Mouse (Mus musculus) heart, adult 2 months (tissue): ENCODE data around the gene Bmp7. TPM values are rescaled to one million over a fixed set of nuclear protein-coding genes. Genes with fewer than 3 reads are reported as not detected.
A peak's percentile ranks its signal among the peaks of the same experiment; 100 is the strongest.

Source experiments
- DNase-seq, 2 experiments: peaks; one replicate each; pipeline ENCODE4 v3.0.0; 2021
- H3K27ac ChIP-seq: fragments of 200-600 bp; 2 replicates; pipeline ENCODE4 v1.8.1; 2022
- H3K27me3 ChIP-seq: fragments of 200-500 bp; 2 replicates; pipeline ENCODE4 v1.6.1; 2012; ENCODE audit warnings: mild to moderate bottlenecking, low read length, inconsistent platforms, mixed read lengths; ENCODE audit not compliant: control insufficient read depth, insufficient read depth
- H3K36me3 ChIP-seq: fragments of 200-500 bp; 2 replicates; pipeline ENCODE4 v1.6.1; 2012; ENCODE audit warnings: low read length, inconsistent platforms; ENCODE audit not compliant: control insufficient read depth, insufficient read depth
- H3K4me1 ChIP-seq: fragments of 200-500 bp; 2 replicates; pipeline ENCODE4 v1.6.1; 2011; ENCODE audit warnings: low read length; ENCODE audit not compliant: control insufficient read depth, insufficient read depth
- H3K4me3 ChIP-seq: fragments of 200-600 bp; 2 replicates; pipeline ENCODE4 v1.8.1; 2022
- H3K79me2 ChIP-seq: fragments of 200-500 bp; replicated peaks from 2 replicates; pipeline ENCODE4 v1.6.1; 2012; ENCODE audit warnings: mild to moderate bottlenecking, inconsistent platforms, low read length, moderate library complexity, mixed read lengths; ENCODE audit not compliant: control insufficient read depth, insufficient read depth
- H3K9ac ChIP-seq: fragments of 200-500 bp; 2 replicates; pipeline ENCODE4 v1.6.1; 2012; ENCODE audit warnings: low read depth, mild to moderate bottlenecking, control low read depth, inconsistent platforms, low read length, mixed read lengths
- CTCF ChIP-seq: fragments of 200-600 bp; IDR thresholded peaks from 2 replicates; pipeline ENCODE4 v1.8.1; 2022; ENCODE audit warnings: antibody characterized with exemption, mild to moderate bottlenecking, moderate library complexity
- EP300 ChIP-seq: fragments of 200-500 bp; IDR thresholded peaks from 2 replicates; pipeline ENCODE4 v1.6.1; 2011; ENCODE audit warnings: low read depth, low read length, control low read depth; ENCODE audit not compliant: insufficient read depth
- POLR2A ChIP-seq: fragments of 200-500 bp; IDR thresholded peaks from 2 replicates; pipeline ENCODE4 v1.6.1; 2011; ENCODE audit warnings: mild to moderate bottlenecking, low read depth, low read length, control low read depth; ENCODE audit not compliant: insufficient read depth
- WGBS: fragments of 180-500 bp; shearing (Covaris S2); methylation state at CpG from one replicate; pipeline ENCODE4 v1.1.7; 2018; 5-methylcytosine and 5-hydroxymethylcytosine counted together
- intact Hi-C: fragments of 180-260 bp; cut with DNase I; formaldehyde crosslinking; loops from one replicate; pipeline ENCODE4 v1.15.1; 2025
- polyA plus RNA-seq: library from polyadenylated mRNA; depleted of rRNA; stranded (reverse); fragments of >200 nt; gene quantifications from 2 replicates; pipeline ENCODE4 v1.2.3, GENCODE M21; 2012
- total RNA-seq, 2 experiments: library from RNA; stranded (reverse); gene quantifications; 2 replicates each; pipeline ENCODE4 v1.2.3; 2021

Bmp7 gene
- total and polyA plus RNA-seq, 3 experiments: 0.86 to 2.1 (median 0.94) TPM

DNA sequence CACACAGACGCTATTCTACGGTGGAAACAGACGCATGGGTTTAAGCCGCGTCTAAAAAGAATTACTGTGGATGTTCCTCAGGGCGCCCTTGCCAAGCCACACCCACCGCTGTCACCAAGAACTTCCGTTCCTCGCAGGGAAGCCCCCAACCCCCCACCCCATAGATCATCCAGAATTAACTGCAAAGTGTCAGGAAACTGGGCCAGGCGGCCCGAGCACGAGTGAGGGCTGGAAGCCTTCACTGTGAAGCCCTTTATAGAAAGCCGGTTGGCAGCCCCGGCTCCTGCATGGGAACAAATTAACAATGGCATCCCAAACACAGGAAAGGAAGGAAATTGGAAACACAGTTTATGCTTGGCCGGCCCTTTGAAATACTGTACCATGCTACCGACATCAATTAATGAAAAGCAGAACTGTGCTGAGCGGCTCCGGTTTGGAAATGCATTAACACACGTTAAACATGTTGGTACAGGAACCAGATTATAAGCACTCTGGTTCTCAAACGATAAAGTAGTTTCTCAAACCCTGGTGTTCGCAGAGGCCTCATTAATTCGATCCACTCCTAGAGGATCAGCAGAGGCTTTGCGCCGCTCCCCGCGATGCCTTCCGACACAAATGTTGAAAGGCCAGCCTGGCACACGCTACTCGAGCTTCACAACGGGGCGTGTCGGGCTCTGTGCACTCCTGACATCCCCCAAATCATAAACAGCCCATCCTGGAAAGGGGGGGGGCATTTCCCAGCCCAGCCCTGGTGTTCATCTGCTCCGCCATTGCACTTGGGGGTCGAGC lies 6.3 kb downstream of the Bmp7 start:
- WGBS: 4% methylated on average over 34 of the region's 34 CpGs
- TF ChIP-seq POLR2A (no peak), CTCF (no peak), EP300 (no peak)
- DNase-seq: peak; percentile 31 to 33
- peaks cover 3% of the 10 kb centered on the region for H3K27me3 ChIP-seq
- intact Hi-C loops: no loop called here
- H3K9ac ChIP-seq: no peak overlapping the region
- no peaks in the 10 kb centered on the region for H3K79me2 ChIP-seq
- H3K4me3 ChIP-seq: peak overlapping the region; percentile 22; the same call in 1 of the 2 replicates
- H3K4me1 ChIP-seq: no peaks in the 10 kb centered on the region
- no peak overlapping the region for H3K27ac ChIP-seq
- no peaks in the 10 kb centered on the region for H3K36me3 ChIP-seq

DNA sequence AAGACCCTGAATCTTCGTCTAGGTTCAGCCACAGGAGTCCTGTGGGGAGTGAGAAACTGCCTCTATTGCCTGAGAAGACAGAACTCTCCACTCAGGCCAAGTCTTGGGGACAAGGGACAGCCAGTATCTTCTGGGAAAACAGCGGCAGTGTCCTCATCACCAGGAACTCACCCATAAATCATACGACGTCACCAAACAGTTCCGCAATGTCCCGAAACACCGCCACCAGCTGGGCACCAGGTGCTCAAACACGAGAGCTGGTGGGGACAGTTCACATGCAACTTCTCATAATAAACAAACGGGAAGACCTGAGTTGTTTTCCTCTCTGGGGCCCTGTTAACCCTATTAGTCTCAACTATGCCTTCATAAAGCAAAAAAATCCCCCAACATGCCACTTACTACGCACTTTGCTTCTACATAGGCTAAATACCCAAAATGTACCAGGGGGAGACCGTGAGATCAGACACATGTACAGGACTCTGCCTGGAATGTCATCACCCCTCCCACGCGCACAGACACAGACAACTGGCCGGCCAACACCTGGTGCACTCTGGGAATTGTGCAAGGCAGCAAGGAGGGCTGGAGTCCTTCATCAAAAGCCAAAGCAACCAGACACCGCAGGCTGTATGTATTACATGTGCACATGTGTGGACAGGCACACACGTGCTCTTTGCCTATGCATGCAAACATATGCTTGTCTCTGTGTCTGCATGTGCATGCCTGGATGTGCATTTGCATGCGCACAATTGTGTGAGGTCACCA lies 8.8 kb downstream of the Bmp7 start:
- Histone ChIP-seq H3K79me2 (no peaks in the 10 kb centered on the region), H3K9ac (no peak overlapping the region), H3K27ac (no peak overlapping the region), H3K4me1 (no peaks in the 10 kb centered on the region), H3K4me3 (no peak overlapping the region), H3K36me3 (no peaks in the 10 kb centered on the region), H3K27me3 (peaks cover 3% of the 10 kb centered on the region)
- TF ChIP-seq POLR2A: no peak
- TF ChIP-seq CTCF: no peak
- TF ChIP-seq EP300: no peak
- 77% methylated on average over 17 of the region's 17 CpGs for WGBS
- no peak for DNase-seq
- intact Hi-C loops: no loop called here

DNA sequence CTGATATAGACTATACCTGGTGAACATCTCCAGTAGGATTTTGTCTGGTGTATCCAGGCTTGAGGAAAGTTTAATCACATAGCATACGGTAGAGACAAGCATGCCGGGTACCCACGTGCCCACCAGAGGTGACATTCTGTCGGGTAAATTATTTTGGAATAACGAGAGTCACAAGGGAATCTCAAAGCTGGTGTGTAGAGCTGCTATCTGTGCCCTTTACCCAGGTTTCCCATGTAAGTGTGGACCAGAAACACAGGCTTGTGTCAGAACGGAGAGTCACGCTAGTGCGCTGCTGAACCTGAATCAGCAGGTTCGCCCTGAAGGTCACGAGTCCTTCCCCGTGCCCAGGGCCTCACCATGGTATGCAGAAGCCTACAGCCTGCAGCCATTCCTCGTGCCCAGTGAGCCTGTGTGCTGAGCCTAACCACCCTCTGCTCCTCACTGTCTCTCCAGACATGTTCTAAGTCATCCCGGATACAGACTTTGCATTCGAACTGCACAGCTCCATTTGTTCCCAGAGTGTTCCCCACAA lies 10.2 kb downstream of the Bmp7 start:
- DNase-seq: peak in 1 of 2 experiments; percentile 24
- H3K9ac ChIP-seq: no peak overlapping the region
- WGBS: 64% methylated on average over 14 of the region's 14 CpGs

DNA sequence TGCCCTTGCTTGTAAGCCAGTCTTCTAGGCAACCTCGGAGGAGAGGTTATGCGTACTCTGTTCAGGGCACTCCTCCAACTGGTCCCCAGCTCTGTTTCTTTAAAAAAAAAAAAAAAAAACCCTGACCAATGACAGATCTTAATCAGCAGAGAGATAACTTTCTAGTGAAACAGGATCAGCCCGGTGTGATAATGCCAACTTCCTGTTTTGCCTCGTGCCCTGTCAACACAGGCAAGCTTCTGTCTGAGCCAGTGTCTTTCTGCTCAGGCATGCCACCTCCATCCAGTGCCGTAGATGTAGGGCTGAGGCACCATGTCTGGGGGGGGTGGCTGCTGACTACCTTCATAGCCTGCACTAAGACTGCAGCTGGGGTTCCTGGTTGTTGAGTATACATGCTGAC lies 12.5 kb downstream of the Bmp7 start:
- Histone ChIP-seq H3K9ac (no peak overlapping the region), H3K4me1 (no peaks in the 10 kb centered on the region), H3K27me3 (no peaks in the 10 kb centered on the region), H3K79me2 (no peaks in the 10 kb centered on the region), H3K4me3 (no peak overlapping the region), H3K27ac (no peak overlapping the region), H3K36me3 (no peaks in the 10 kb centered on the region)
- TF ChIP-seq EP300: no peak
- TF ChIP-seq POLR2A: no peak
- no peak for TF ChIP-seq CTCF
- intact Hi-C loops: no loop called here
- WGBS: 46% methylated on average over 5 of the region's 5 CpGs
- DNase-seq: no peak

More for the DNA sequence above, 10.2 kb downstream of the Bmp7 start:
- H3K27me3 ChIP-seq: no peaks in the 10 kb centered on the region
- no peaks in the 10 kb centered on the region for H3K36me3 ChIP-seq
- intact Hi-C loops: no loop called here
- H3K79me2 ChIP-seq: no peaks in the 10 kb centered on the region
- H3K4me3 ChIP-seq: no peak overlapping the region
- no peak overlapping the region for H3K27ac ChIP-seq
- TF ChIP-seq EP300 (no peak), POLR2A (no peak), CTCF (no peak)
- no peaks in the 10 kb centered on the region for H3K4me1 ChIP-seq

DNA sequence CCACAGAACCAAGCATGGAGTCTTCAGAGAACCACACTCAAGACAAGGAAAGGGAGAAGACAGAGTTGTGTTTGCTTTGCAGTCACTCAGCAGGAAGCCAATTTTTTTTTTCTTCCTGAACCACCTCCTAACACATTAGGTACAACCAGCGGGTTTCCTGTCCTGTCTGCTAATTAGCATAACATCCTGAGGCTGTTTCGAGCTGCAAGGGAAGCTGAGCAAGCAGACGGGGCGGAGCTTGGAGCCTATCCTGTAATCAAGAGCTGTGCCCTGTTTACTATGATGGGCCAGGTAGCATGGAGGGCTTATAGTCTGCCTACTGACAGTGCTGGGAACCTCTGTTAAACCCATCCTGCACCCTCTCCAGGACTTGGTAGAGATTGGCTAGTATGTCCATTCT lies 13.8 kb downstream of the Bmp7 start:
- no peaks in the 10 kb centered on the region for H3K4me1 ChIP-seq

More for the DNA sequence above, 13.8 kb downstream of the Bmp7 start:
- 61% methylated on average over 4 of the region's 4 CpGs for WGBS
- H3K4me3 ChIP-seq: no peak overlapping the region
- TF ChIP-seq EP300: no peak
- TF ChIP-seq CTCF: no peak
- no peak for TF ChIP-seq POLR2A
- no peaks in the 10 kb centered on the region for H3K36me3 ChIP-seq
- no peak for DNase-seq
- no peak overlapping the region for H3K27ac ChIP-seq
- H3K79me2 ChIP-seq: no peaks in the 10 kb centered on the region
- H3K27me3 ChIP-seq: no peaks in the 10 kb centered on the region
- intact Hi-C loops: no loop called here
- H3K9ac ChIP-seq: no peak overlapping the region
